Mouse (Mus musculus) stomach, embryonic 15.5 days (tissue): Measurements from ENCODE around the gene Gm43517. TPM values are rescaled to one million over a fixed set of nuclear protein-coding genes. Genes with fewer than 3 reads are reported as not detected.
A peak's percentile ranks its signal among the peaks of the same experiment; 100 is the strongest.

ENCODE experiments used
- ATAC-seq: fragments of 200-750 bp; cut with Nextera tagmentation; 2 replicates; pipeline ENCODE4 v1.8.0; 2017; ENCODE audit warnings: low read depth, moderate number of reproducible peaks, moderate TSS enrichment; ENCODE audit not compliant: insufficient read depth, low FRiP score
- H3K27ac ChIP-seq: fragments of 300-500 bp; sonication (generic); 2 replicates; pipeline ENCODE4 v1.5.1; 2015; ENCODE audit warnings: mild to moderate bottlenecking, inconsistent platforms
- H3K27me3 ChIP-seq: fragments of 300-500 bp; sonication (generic); replicated peaks from 2 replicates; pipeline ENCODE4 v1.6.1; 2015; ENCODE audit warnings: inconsistent platforms
- H3K36me3 ChIP-seq: fragments of 300-500 bp; sonication (generic); 2 replicates; pipeline ENCODE4 v1.6.1; 2015; ENCODE audit warnings: inconsistent platforms
- H3K4me1 ChIP-seq: fragments of 300-500 bp; sonication (generic); 2 replicates; pipeline ENCODE4 v1.6.1; 2015; ENCODE audit warnings: inconsistent platforms
- H3K4me2 ChIP-seq: fragments of 300-500 bp; sonication (generic); 2 replicates; pipeline ENCODE4 v1.6.1; 2015; ENCODE audit warnings: mild to moderate bottlenecking, inconsistent platforms
- H3K4me3 ChIP-seq: fragments of 300-500 bp; sonication (generic); replicated peaks from 2 replicates; pipeline ENCODE4 v1.5.1; 2015; ENCODE audit warnings: inconsistent platforms
- H3K9ac ChIP-seq: fragments of 300-500 bp; sonication (generic); 2 replicates; pipeline ENCODE4 v1.6.1; 2015; ENCODE audit warnings: inconsistent platforms
- H3K9me3 ChIP-seq: fragments of 300-500 bp; sonication (generic); 2 replicates; pipeline ENCODE4 v1.6.1; 2016; ENCODE audit warnings: inconsistent platforms
- WGBS: fragments of 180-500 bp; shearing (Covaris S2); methylation state at CpG from one replicate; pipeline ENCODE4 v1.1.7; 2015; 5-methylcytosine and 5-hydroxymethylcytosine counted together
- polyA plus RNA-seq: library from polyadenylated mRNA; unstranded; fragments of >200 nt; fragmentation: Nextera tagmentation; extraction: Ambion mirVana; gene quantifications from 2 replicates; pipeline ENCODE4 v1.2.1, GENCODE M21; 2015

Gene Gm43517
- polyA plus RNA-seq, 1 experiment from 2014 or later: not detected

- H3K9ac ChIP-seq: no peak overlapping the region
- H3K27me3 ChIP-seq: peaks cover 58% of the 10 kb centered on the region
- H3K4me1 ChIP-seq: peaks cover 5% of the 10 kb centered on the region; the same call in 1 of the 2 replicates
- H3K9me3 ChIP-seq: no peaks in the 10 kb centered on the region
- H3K4me3 ChIP-seq: no peak overlapping the region
- H3K36me3 ChIP-seq: no peaks in the 10 kb centered on the region
- H3K4me2 ChIP-seq: no peak overlapping the region
- 7% methylated on average over 5 of the region's 5 CpGs for WGBS
- H3K27ac ChIP-seq: no peak overlapping the region
- no peak for ATAC-seq
These were observed 4.7 kb downstream of the Gm43517 start for GRCm38 (mm10) chr12:49389666-49390065.

GRCm38 (mm10) chr12:49390257-49390656 lies 5.3 kb downstream of the Gm43517 start:
- Histone ChIP-seq H3K9ac (no peak overlapping the region), H3K36me3 (no peaks in the 10 kb centered on the region), H3K27ac (no peak overlapping the region), H3K4me3 (no peak overlapping the region), H3K4me1 (peaks cover 4% of the 10 kb centered on the region; the same call in 1 of the 2 replicates), H3K27me3 (peaks cover 58% of the 10 kb centered on the region), H3K9me3 (no peaks in the 10 kb centered on the region), H3K4me2 (no peak overlapping the region)
- 8% methylated on average over 13 of the region's 13 CpGs for WGBS
- no peak for ATAC-seq

GRCm38 (mm10) chr12:49390926-49391304 lies 5.9 kb downstream of the Gm43517 start:
- H3K27me3 ChIP-seq: peaks cover 55% of the 10 kb centered on the region
- H3K9me3 ChIP-seq: no peaks in the 10 kb centered on the region
- H3K4me1 ChIP-seq: peaks cover 4% of the 10 kb centered on the region; the same call in 1 of the 2 replicates
- no peak overlapping the region for H3K27ac ChIP-seq
- no peak overlapping the region for H3K9ac ChIP-seq
- no peak for ATAC-seq
- peak overlapping the region; percentile 44 for H3K4me2 ChIP-seq
- WGBS: 6% methylated on average over 9 of the region's 9 CpGs
- no peaks in the 10 kb centered on the region for H3K36me3 ChIP-seq
- peak overlapping the region; percentile 26 for H3K4me3 ChIP-seq

- Histone ChIP-seq H3K9me3 (no peaks in the 10 kb centered on the region), H3K9ac (no peak overlapping the region), H3K4me3 (peak overlapping the region; percentile 26), H3K36me3 (no peaks in the 10 kb centered on the region), H3K4me1 (peaks cover 4% of the 10 kb centered on the region; the same call in 1 of the 2 replicates), H3K4me2 (peak overlapping the region; percentile 44), H3K27me3 (peaks cover 54% of the 10 kb centered on the region), H3K27ac (no peak overlapping the region)
- ATAC-seq: peak; percentile 89
- under 1% methylated on average over 42 of the region's 42 CpGs for WGBS
These were observed 6.5 kb downstream of the Gm43517 start for GRCm38 (mm10) chr12:49391305-49392040.

DNA sequence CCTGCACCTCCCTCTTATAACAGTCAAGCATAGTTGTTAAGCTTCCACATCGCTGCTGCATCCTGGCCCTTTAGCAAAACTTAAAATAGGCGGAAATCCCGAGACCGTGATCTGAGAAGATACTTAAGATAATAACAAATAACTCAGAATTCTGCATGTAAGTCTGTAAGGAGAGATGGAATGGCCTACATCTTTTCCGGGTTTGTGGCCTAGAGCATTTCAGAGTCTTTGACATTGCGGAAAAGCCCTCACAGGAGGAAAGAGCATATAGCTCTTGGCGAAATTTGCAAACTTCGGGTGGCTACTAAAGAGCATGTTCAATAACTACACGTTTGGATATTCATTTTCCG lies 7.0 kb downstream of the Gm43517 start:
- Histone ChIP-seq H3K9ac (no peak overlapping the region), H3K36me3 (no peaks in the 10 kb centered on the region), H3K27me3 (peaks cover 59% of the 10 kb centered on the region), H3K4me1 (peaks cover 4% of the 10 kb centered on the region; the same call in 1 of the 2 replicates), H3K4me3 (0 out of 2 replicates have a peak overlapping the region, but pooled peaks have one; percentile 26), H3K9me3 (no peaks in the 10 kb centered on the region), H3K4me2 (peak overlapping the region; percentile 44), H3K27ac (no peak overlapping the region)
- no peak for ATAC-seq
- 4% methylated on average over 10 of the region's 10 CpGs for WGBS

DNA sequence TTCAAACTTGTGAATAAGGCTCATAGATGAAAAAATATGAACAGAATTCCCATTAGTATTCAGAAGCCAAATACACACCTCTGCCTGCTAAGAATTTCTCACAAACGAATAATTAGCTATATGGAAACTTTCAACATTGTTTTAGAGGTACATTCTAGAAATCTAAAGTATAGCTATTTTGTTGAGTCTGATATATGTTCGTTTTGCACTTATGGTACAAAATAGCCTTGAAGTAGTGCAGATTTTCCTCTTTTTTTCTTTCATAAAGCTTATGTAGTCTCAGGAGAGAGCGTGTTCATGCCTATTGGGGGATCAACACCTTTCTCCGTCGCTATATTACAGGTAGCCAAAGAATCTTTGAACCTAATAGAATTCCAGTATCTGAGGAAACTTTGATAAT lies 7.9 kb downstream of the Gm43517 start:
- no peak for ATAC-seq
- Histone ChIP-seq H3K27me3 (peaks cover 64% of the 10 kb centered on the region), H3K4me3 (no peak overlapping the region), H3K36me3 (no peaks in the 10 kb centered on the region), H3K9me3 (no peaks in the 10 kb centered on the region), H3K4me2 (no peak overlapping the region), H3K9ac (no peak overlapping the region), H3K4me1 (peaks cover 4% of the 10 kb centered on the region; the same call in 1 of the 2 replicates), H3K27ac (no peak overlapping the region)
- 6% methylated on average over 5 of the region's 5 CpGs for WGBS

- Histone ChIP-seq H3K9me3 (no peaks in the 10 kb centered on the region), H3K4me2 (no peak overlapping the region), H3K4me3 (no peak overlapping the region), H3K4me1 (peaks cover 4% of the 10 kb centered on the region; the same call in 1 of the 2 replicates), H3K9ac (no peak overlapping the region), H3K27me3 (peaks cover 64% of the 10 kb centered on the region), H3K27ac (no peak overlapping the region), H3K36me3 (no peaks in the 10 kb centered on the region)
- WGBS: 8% methylated on average over 3 of the region's 3 CpGs
- no peak for ATAC-seq
These were observed 8.7 kb downstream of the Gm43517 start for GRCm38 (mm10) chr12:49393639-49394038.

DNA sequence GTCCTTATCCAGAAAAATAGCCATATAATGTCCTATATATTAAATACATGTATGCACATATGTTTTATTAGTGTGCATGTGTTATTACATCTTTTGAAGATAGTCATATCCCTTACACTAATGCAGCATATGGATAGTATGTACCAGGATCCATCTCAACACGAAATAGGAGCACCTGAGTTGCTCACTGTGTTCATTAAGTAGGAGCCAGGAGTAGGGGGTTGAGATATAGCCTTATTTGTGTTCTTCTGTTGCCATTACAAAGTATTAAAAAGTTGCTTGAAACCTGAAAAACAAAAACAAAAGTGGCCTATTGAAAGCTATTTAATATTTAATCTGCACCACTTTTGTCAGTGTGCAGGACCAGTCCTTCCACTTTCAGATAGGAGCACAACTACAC lies 9.2 kb downstream of the Gm43517 start:
- peaks cover 66% of the 10 kb centered on the region for H3K27me3 ChIP-seq
- H3K4me2 ChIP-seq: no peak overlapping the region
- H3K9me3 ChIP-seq: no peaks in the 10 kb centered on the region
- WGBS: 9% methylated on average over 1 of the region's 1 CpGs
- no peak overlapping the region for H3K4me3 ChIP-seq
- peaks cover 4% of the 10 kb centered on the region; the same call in 1 of the 2 replicates for H3K4me1 ChIP-seq
- no peak for ATAC-seq
- H3K36me3 ChIP-seq: no peaks in the 10 kb centered on the region
- H3K27ac ChIP-seq: no peak overlapping the region
- no peak overlapping the region for H3K9ac ChIP-seq

DNA sequence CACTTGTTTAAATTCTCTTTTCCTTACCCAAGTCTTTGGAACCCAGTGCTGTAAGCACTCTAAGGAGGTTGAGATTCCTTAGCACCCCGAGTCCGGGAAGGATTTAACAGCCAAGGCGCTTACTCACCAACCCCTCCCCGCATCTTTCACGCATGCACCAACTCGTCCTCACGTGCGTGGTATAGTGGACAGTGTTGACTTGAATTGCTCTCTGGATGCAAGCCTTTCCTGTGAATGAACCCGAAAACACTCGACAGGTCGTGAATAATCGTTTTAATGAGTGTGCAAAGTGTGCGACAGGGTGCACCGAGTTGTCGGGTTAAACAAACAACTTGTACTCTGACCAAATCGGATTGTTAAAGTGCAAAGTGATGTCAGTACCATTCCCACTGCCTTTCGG lies 9.9 kb downstream of the Gm43517 start:
- H3K4me1 ChIP-seq: peaks cover 4% of the 10 kb centered on the region; the same call in 1 of the 2 replicates
- H3K36me3 ChIP-seq: no peaks in the 10 kb centered on the region
- no peak for ATAC-seq
- H3K9ac ChIP-seq: no peak overlapping the region
- no peak overlapping the region for H3K27ac ChIP-seq
- peaks cover 66% of the 10 kb centered on the region for H3K27me3 ChIP-seq
- H3K4me2 ChIP-seq: no peak overlapping the region
- no peak overlapping the region for H3K4me3 ChIP-seq
- H3K9me3 ChIP-seq: no peaks in the 10 kb centered on the region
- WGBS: 1% methylated on average over 17 of the region's 17 CpGs

DNA sequence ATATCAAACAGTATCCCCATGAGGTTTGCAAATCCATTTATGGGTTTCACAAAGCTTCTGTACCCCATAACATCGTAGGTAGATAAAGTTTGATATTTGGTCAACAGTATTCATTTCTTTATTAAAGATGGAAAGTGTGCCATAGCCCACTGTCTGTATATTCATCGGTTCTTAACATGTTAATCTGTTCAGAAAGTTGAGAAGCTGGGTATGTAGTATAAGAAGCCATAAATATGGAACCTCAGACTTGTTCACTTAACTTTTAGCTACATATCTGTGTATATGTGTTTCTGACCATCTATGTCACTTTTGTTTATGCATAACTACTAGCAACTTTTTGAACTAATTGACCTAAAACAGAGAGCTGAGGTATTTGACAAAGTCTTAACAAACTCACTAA lies 11.0 kb downstream of the Gm43517 start:
- ATAC-seq: no peak
- Histone ChIP-seq H3K4me3 (no peak overlapping the region), H3K27me3 (peaks cover 68% of the 10 kb centered on the region), H3K9ac (no peak overlapping the region), H3K4me2 (no peak overlapping the region), H3K9me3 (no peaks in the 10 kb centered on the region), H3K27ac (no peak overlapping the region), H3K36me3 (no peaks in the 10 kb centered on the region), H3K4me1 (peaks cover 4% of the 10 kb centered on the region; the same call in 1 of the 2 replicates)
- 23% methylated on average over 2 of the region's 2 CpGs for WGBS

DNA sequence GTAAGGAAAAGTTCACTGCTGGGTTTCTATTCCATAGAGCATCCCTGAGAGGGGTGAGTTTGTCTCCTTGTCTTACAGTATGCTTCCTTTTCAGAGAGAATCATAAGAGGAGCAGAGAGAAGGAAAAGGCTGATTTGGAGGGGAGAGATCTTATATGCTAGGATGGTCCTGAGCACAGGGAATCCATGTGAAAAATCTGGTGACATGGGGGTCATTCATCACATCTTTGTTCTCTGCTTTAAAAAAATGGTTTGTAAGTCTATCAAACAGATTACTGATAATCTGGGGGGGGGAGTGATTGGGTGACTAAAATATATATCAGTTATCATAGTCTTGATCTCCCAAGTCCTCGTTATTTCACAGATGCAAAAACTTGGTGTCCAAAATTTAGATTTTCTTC lies 11.8 kb downstream of the Gm43517 start:
- Histone ChIP-seq H3K4me1 (peaks cover 7% of the 10 kb centered on the region), H3K36me3 (no peaks in the 10 kb centered on the region), H3K27me3 (peaks cover 68% of the 10 kb centered on the region), H3K4me3 (no peak overlapping the region), H3K9ac (no peak overlapping the region), H3K4me2 (no peak overlapping the region), H3K27ac (no peak overlapping the region), H3K9me3 (no peaks in the 10 kb centered on the region)
- no peak for ATAC-seq
- 36% methylated on average over 1 of the region's 1 CpGs for WGBS

DNA sequence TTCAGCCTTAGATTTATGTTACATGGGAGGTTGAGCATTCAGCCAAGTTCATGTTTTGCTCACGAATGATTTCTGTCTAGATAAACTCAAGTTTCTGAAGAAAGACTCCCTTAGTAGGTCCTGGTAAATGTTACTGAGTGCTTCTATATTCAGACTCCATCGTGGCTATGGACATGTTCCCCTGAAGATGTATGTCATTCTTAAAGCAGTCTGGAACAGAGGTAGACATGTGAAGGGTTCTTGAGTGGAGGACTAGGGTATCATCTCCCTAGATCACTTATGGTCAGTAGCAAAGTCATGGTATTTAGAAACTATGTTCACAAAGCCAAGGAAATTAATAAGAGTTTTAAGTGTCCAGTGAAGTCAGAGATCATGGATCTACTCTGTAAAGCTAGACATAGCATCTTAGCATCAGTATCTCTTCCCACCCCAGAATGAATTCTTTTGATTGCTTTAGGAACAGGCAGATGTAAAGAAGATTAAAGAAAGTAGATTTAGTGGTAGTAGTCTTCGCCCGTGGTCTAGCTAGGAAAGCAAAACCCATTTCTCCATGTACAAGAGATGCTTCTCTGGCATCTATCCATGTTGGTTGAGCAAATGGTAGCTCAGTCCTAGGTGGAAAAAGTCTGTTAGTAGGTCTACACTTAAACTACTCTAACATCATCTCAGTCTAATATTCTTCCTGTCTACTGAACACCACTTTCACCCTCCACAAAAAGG lies 12.6 kb downstream of the Gm43517 start:
- no peak overlapping the region for H3K4me3 ChIP-seq
- peaks cover 7% of the 10 kb centered on the region for H3K4me1 ChIP-seq
- no peak overlapping the region for H3K27ac ChIP-seq
- H3K4me2 ChIP-seq: no peak overlapping the region
- no peak for ATAC-seq
- no peak overlapping the region for H3K9ac ChIP-seq
- WGBS: 26% methylated on average over 4 of the region's 4 CpGs
- H3K9me3 ChIP-seq: no peaks in the 10 kb centered on the region
- H3K27me3 ChIP-seq: peaks cover 64% of the 10 kb centered on the region
- H3K36me3 ChIP-seq: no peaks in the 10 kb centered on the region
